Mouse (Mus musculus): ENCODE data around the gene Nkiras1. TPM values are rescaled to one million over a fixed set of nuclear protein-coding genes. Genes with fewer than 3 reads are reported as not detected.
A peak's percentile ranks its signal among the peaks of the same experiment; 100 is the strongest.
"Not testable (repeated sequence)": the region's sequence is repeated elsewhere in the genome, so short reads cannot be mapped to it uniquely, and the experiment has no call there.

Gene Nkiras1
- polyA plus RNA-seq (2015; fragmentation: Nextera tagmentation; extraction: Ambion mirVana) = 17.4 and 17.7 TPM in 2 replicates

- DNase-seq (ENCODE audit: low spot score) = peak; percentile 98
Observed at GRCm38 (mm10) chr14:18270529-18271441, at the start of gene Nkiras1, which contains the start of gene Rpl15. Gene Nkiras1, plus strand, starts transcription at chr14:18271136. Gene Rpl15, minus strand, starts transcription at chr14:18271391.

GRCm38 (mm10) chr14:18221977-18222376 is 49.0 kb upstream of the Nkiras1 start:
- no peak for DNase-seq (ENCODE audit: low spot score)

- DNase-seq (ENCODE audit: low spot score) = not testable (repeated sequence)
Observed at GRCm38 (mm10) chr14:18225431-18225830, 45.5 kb upstream of the Nkiras1 start.

DNA sequence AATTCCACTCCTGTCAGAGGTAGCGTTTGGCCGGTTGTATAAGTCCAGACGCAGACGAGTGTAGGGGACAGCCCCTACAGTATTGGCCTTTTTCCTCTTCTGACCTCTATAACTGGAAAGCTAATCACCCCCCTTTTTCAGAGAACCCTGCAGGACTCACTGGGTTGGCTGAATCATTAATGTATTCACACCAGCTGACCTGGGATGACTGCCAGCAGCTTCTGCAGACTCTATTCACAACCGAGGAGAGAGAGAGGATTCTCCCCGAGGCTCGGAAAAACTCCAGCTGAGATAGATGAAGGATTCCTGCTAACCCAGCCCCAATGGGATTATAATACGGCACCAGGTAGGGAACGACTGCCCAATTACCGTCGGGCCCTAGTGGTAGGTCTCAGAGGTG is 44.8 kb upstream of the Nkiras1 start:
- not testable (repeated sequence) for DNase-seq (ENCODE audit: low spot score)

GRCm38 (mm10) chr14:18229751-18230150 is 41.2 kb upstream of the Nkiras1 start:
- not testable (repeated sequence) for DNase-seq (ENCODE audit: low spot score)

DNA sequence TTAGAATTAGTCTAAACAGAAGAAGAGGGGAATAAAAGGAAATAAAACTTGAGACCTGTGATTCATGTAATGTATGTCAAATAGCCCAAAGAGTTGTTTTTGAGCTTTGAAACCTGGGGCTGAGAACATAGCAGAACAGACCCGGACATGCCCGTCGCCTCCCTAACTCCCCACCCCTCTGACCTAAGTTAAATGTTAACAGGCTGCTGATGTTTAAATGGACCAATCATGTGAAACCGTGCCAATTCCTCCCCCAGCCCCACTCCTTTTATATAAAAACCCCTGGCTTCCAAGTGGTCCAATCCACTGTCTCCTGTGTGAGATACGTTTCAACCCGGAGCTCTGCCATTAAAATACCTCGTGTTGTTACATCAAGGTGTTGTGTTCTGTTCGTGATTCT is 39.1 kb upstream of the Nkiras1 start:
- DNase-seq (ENCODE audit: low spot score) = not testable (repeated sequence)

DNA sequence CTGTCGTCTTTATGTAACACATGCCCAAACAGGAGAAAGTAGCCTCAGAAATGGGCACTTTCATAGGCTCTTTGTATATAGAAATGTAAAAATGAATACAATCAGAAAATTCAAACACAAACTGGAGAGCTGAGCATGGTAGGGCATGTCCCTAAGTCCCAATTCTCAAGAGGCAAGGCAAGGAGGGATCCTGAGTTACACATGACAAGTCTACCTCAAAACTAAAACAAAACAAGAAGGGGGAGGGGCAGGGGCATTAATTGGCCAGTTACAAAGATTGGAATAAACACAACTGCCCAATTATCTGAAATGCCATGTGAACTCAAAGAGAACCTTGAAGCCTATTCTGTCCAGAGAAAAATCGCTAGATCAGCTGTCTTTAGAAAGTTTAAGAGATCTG is 37.9 kb upstream of the Nkiras1 start:
- DNase-seq (ENCODE audit: low spot score) = no peak

- no peak for DNase-seq (ENCODE audit: low spot score)
Observed at GRCm38 (mm10) chr14:18233981-18234960, 36.7 kb upstream of the Nkiras1 start.

DNA sequence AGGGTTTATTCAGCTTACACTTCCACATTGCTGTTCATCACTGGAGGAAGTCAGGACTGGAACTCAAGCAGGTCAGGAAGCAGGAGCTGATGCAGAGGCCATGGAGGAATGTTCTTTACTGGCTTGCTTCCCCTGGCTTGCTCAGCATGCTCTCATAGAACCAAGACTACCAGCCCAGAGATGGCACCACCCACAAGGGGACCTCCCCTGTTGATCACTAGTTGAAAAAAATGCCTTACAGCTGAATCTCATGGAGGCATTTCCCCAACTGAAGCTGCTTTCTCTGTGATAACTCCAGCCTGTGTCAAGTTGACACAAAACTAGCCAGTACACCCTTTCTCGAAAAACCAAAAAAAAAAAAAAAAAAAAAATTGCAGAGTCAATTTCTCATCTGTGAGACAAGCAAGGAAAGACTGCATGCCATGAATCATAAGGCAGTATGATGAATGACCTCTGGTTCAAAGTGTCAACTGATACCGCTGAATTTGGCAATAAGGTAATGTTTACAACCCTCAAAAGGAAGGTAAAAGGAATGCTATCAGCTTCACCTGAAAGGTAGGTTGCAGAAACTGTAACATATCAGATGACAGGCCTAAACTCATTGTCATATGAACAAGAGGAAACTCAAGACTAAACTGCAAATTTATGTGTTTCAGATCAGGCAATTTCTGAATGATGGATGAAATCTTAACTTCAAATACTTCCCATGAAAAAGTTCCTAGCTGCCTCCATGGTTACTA is 34.3 kb upstream of the Nkiras1 start:
- not testable (repeated sequence) for DNase-seq (ENCODE audit: low spot score)

DNA sequence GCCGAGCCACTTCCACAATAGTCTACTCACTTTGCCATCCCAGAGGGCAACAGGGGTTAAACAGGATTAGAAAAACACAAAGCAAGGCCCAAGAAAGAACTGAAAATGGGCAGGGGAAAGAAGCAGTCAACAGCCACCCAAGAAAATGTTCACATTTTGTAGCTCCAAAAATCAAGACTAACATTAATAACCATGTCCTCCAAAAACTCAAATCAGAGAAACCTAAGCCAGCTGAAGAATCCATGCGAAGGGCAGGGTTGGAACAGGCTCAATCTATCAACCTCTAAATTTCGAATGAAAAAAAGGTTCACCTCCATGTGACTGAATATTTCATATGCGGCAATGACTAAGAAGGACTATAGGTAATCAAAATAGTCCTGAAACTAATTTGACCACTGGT is 33.6 kb upstream of the Nkiras1 start:
- no peak for DNase-seq (ENCODE audit: low spot score)

GRCm38 (mm10) chr14:18238131-18238749 is 32.7 kb upstream of the Nkiras1 start:
- peak; percentile 98 for DNase-seq (ENCODE audit: low spot score)

- DNase-seq (ENCODE audit: low spot score) = peak; percentile 95
Observed at GRCm38 (mm10) chr14:18238750-18239731, 31.9 kb upstream of the Nkiras1 start, which contains the start of gene Nr1d2. Gene Nr1d2, minus strand, starts transcription at chr14:18239127.

- no peak for DNase-seq (ENCODE audit: low spot score)
Observed at GRCm38 (mm10) chr14:18240132-18240531, 30.8 kb upstream of the Nkiras1 start.

DNA sequence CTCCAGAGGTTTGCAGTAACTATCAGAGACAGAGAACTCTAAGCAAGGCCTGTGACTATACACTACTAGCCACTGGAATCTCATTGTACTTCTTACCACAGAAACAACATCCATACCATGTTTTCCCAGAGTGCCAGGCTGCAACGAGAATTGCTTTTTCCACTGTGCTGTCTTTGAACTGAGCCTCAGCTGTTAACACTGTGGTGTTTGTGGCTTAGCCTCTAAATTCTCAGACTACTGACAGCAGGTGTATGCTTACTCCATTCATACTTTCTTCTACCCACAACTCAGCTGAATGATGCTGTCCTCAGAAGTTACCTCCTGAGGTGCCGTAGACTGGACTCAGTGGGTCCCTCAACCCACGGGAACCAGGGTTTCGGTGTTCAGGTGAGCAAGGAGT is 29.1 kb upstream of the Nkiras1 start:
- peak; percentile 71 for DNase-seq (ENCODE audit: low spot score)

- no peak for DNase-seq (ENCODE audit: low spot score)
Observed at GRCm38 (mm10) chr14:18242638-18243130, 28.3 kb upstream of the Nkiras1 start.

DNA sequence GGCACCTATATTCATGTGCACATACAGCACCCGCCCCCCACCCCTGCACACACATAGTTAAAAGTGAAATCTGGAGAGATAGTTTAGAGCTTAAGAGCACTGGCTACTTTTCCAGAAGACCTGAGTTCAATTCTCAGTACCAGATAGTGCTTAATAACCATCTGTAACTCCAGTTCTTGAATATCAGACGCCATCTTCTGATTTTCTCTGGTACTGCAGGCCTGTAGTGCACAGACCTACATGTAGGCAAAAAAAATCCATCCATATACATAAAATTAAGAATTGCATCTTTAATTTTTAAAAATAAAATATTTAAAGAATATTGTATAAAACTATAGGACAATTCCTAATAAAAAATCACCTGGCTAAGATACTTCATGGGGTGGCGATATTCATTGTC is 9.7 kb upstream of the Nkiras1 start:
- no peak for DNase-seq (ENCODE audit: low spot score)

GRCm38 (mm10) chr14:18263427-18263826 is 7.5 kb upstream of the Nkiras1 start:
- DNase-seq (ENCODE audit: low spot score) = no peak

DNA sequence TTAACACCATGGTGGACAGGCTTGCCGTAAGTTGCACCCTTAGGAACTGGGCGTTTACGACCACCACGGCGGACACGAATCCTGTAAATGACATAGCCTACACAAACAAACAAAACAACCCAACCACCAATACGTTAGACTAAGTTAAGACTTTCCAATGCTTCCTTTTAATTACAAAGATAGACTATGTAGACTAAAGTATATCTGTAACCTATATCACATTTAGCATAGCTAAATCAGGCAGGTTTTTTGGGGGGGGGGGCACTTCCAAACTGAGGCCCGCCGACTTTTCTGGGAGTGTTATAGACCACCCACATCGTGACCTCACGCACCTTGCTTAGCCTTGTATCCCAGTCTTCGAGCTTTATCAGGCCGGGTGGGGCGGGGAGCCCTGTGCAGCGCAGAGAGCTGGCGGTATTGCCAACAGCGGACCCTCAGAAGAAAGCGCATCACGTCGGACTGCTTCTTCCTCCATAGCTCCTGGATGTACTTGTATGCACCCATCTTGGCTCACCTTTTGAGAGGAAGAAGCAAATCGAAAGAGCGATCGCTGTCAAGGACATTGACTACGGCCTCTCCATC is 898 bp upstream of the Nkiras1 start:
- peak; percentile 6 for DNase-seq (ENCODE audit: low spot score)

DNA sequence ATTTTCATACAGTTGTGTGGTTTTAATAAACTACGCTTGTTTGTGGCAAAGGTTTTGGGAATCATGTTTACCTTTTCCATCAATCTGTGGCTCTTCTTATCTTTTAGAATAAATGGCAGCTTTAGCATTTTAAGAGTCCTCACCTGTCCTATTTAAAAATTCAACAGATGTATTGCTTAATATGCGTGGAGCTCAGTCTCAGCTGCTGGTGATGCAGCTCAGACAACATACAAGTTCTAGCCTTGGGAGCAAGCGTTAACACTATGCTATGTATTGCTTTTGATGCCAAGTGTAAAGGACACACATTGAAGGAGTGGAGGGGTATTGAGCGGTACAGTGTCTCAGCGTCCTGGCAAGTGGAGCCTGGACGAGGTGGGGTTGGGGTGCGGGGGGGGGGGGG is 730 bp downstream of the Nkiras1 start:
- no peak for DNase-seq (ENCODE audit: low spot score)

Data from thymus, postnatal 0 days (tissue).